Mouse (Mus musculus) neural tube, embryonic 14.5 days (tissue): ENCODE data around the gene Smyd4. TPM values are rescaled to one million over a fixed set of nuclear protein-coding genes. Genes with fewer than 3 reads are reported as not detected.

Experiments
- ATAC-seq: fragments of 200-750 bp; cut with Nextera tagmentation; 2 replicates; pipeline ENCODE4 v1.8.0; 2017; ENCODE audit warnings: low read depth, mild to moderate bottlenecking, moderate TSS enrichment, moderate library complexity
- H3K27ac ChIP-seq: fragments of 300-500 bp; sonication (generic); 2 replicates; pipeline ENCODE4 v1.5.1; 2014; ENCODE audit warnings: low read depth, mild to moderate bottlenecking, control low read depth, low read length, moderate library complexity, mixed read lengths
- H3K27me3 ChIP-seq: fragments of 300-500 bp; sonication (generic); 2 replicates; pipeline ENCODE4 v1.6.1; 2014; ENCODE audit warnings: low read length; ENCODE audit not compliant: control insufficient read depth, insufficient read depth
- H3K36me3 ChIP-seq: fragments of 300-500 bp; sonication (generic); 2 replicates; pipeline ENCODE4 v1.6.1; 2014; ENCODE audit warnings: low read length, mixed read lengths; ENCODE audit not compliant: control insufficient read depth, insufficient read depth
- H3K4me1 ChIP-seq: fragments of 300-500 bp; sonication (generic); 2 replicates; pipeline ENCODE4 v1.6.1; 2014; ENCODE audit warnings: low read length; ENCODE audit not compliant: control insufficient read depth, insufficient read depth
- H3K4me2 ChIP-seq: fragments of 300-500 bp; sonication (generic); 2 replicates; pipeline ENCODE4 v1.6.1; 2014; ENCODE audit warnings: mild to moderate bottlenecking, low read depth, low read length, control low read depth
- H3K4me3 ChIP-seq: fragments of 300-500 bp; sonication (generic); 2 replicates; pipeline ENCODE4 v1.5.1; 2014; ENCODE audit warnings: low read depth, low read length, control low read depth, mixed read lengths
- H3K9ac ChIP-seq: fragments of 300-500 bp; sonication (generic); replicated peaks from 2 replicates; pipeline ENCODE4 v1.6.1; 2014; ENCODE audit warnings: low read depth, mild to moderate bottlenecking, control low read depth, low read length, mixed read lengths
- H3K9me3 ChIP-seq: fragments of 300-500 bp; sonication (generic); 2 replicates; pipeline ENCODE4 v1.6.1; 2016; ENCODE audit warnings: low read length; ENCODE audit not compliant: control insufficient read depth
- WGBS: fragments of 180-500 bp; shearing (Covaris S2); extraction: QIAGEN DNeasy Blood & Tissue Kit; methylation state at CpG from one replicate; pipeline ENCODE4 v1.1.7; 2014; 5-methylcytosine and 5-hydroxymethylcytosine counted together
- polyA plus RNA-seq: library from polyadenylated mRNA; unstranded; fragments of >200 nt; fragmentation: Nextera tagmentation; extraction: Ambion mirVana; gene quantifications from 2 replicates; pipeline ENCODE4 v1.2.1, GENCODE M21; 2014

Smyd4 gene
- polyA plus RNA-seq, 1 experiment from 2014 or later, result 17.7 TPM

GRCm38 (mm10) chr11:75340698-75341345, 7.4 kb upstream of the Smyd4 start:
- ATAC-seq, result no peak
- Histone ChIP-seq H3K4me3 (no peak overlapping the region), H3K27me3 (no peaks in the 10 kb centered on the region), H3K4me1 (no peaks in the 10 kb centered on the region), H3K27ac (no peak overlapping the region; the same call in 1 of the 2 replicates), H3K36me3 (no peaks in the 10 kb centered on the region), H3K9ac (no peak overlapping the region), H3K9me3 (no peaks in the 10 kb centered on the region), H3K4me2 (no peak overlapping the region)
- WGBS, result 58% methylated on average over 12 of the region's 12 CpGs

GRCm38 (mm10) chr11:75343096-75343495, 5.1 kb upstream of the Smyd4 start:
- WGBS, result 94% methylated on average over 2 of the region's 2 CpGs

GRCm38 (mm10) chr11:75344163-75344562, 4.1 kb upstream of the Smyd4 start:
- 80% methylated on average over 2 of the region's 2 CpGs for WGBS
- Histone ChIP-seq H3K27ac (no peak overlapping the region), H3K9me3 (no peaks in the 10 kb centered on the region), H3K4me1 (peaks cover 7% of the 10 kb centered on the region), H3K36me3 (no peaks in the 10 kb centered on the region), H3K4me3 (no peak overlapping the region), H3K9ac (no peak overlapping the region), H3K4me2 (no peak overlapping the region), H3K27me3 (no peaks in the 10 kb centered on the region)
- ATAC-seq, result no peak

More at GRCm38 (mm10) chr11:75343096-75343495, 5.1 kb upstream of the Smyd4 start:
- no peak for ATAC-seq
- no peak overlapping the region for H3K4me3 ChIP-seq
- no peak overlapping the region for H3K27ac ChIP-seq
- no peaks in the 10 kb centered on the region for H3K36me3 ChIP-seq
- H3K27me3 ChIP-seq, result no peaks in the 10 kb centered on the region
- peaks cover 7% of the 10 kb centered on the region for H3K4me1 ChIP-seq
- H3K9ac ChIP-seq, result no peak overlapping the region
- no peaks in the 10 kb centered on the region for H3K9me3 ChIP-seq
- H3K4me2 ChIP-seq, result no peak overlapping the region

DNA sequence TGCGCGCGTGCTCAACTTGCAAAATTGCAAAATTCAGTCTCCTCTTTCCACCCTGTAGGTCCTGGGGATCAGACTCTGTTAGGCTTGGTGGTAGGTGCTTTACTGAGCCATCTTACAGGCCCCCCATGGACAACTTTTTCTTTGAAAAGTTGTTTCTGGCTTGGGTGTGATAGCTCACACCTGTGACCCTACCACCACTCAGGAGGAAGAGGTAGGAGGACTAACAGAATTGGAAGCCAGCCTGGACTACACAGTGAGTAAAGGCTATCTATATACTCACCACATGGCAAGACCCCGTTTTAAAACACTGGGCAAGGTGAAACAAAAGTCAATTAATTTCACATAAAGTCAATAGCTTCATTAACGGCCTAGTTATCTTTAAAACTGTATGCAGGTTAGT, 3.5 kb upstream of the Smyd4 start:
- 93% methylated on average over 5 of the region's 5 CpGs for WGBS
- no peak for ATAC-seq
- H3K27ac ChIP-seq, result no peak overlapping the region
- peaks cover 7% of the 10 kb centered on the region for H3K4me1 ChIP-seq
- no peaks in the 10 kb centered on the region for H3K27me3 ChIP-seq
- no peaks in the 10 kb centered on the region for H3K36me3 ChIP-seq
- H3K4me2 ChIP-seq, result no peak overlapping the region
- H3K9me3 ChIP-seq, result no peaks in the 10 kb centered on the region
- no peak overlapping the region for H3K4me3 ChIP-seq
- H3K9ac ChIP-seq, result no peak overlapping the region

DNA sequence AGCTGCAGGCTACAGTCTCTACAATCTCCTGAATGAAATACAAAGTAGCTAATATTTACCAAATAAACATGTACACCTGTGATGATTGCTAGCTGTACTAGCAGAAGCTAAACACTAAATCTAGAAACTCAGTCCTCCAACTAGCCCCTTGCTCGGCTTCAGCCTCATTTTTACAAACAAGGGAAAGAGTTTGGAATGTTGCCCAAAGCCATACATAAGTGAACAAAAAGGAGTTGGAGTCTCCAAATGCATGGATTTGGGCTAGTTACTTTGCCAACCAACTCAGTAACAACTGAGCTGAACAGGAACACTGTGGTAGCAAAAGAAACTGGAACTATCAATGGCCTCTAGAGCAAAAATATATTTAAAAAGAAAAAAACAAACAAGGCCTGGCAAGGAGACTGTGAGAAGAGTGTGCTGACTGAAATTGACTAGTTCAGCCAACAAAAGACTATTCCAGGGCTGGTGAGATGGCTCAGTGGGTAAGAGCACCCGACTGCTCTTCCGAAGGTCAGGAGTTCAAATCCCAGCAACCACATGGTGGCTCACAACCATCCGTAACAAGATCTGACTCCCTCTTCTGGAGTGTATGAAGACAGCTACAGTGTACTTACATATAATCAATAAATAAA, 1.6 kb upstream of the Smyd4 start:
- H3K4me2 ChIP-seq, result peak overlapping the region; percentile 15; the same call in 1 of the 2 replicates
- H3K4me3 ChIP-seq, result no peak overlapping the region
- ATAC-seq, result no peak
- H3K4me1 ChIP-seq, result peaks cover 7% of the 10 kb centered on the region
- 56% methylated on average over 3 of the region's 4 CpGs for WGBS
- no peak overlapping the region for H3K27ac ChIP-seq
- H3K36me3 ChIP-seq, result no peaks in the 10 kb centered on the region
- no peak overlapping the region for H3K9ac ChIP-seq
- H3K27me3 ChIP-seq, result no peaks in the 10 kb centered on the region
- no peaks in the 10 kb centered on the region for H3K9me3 ChIP-seq

DNA sequence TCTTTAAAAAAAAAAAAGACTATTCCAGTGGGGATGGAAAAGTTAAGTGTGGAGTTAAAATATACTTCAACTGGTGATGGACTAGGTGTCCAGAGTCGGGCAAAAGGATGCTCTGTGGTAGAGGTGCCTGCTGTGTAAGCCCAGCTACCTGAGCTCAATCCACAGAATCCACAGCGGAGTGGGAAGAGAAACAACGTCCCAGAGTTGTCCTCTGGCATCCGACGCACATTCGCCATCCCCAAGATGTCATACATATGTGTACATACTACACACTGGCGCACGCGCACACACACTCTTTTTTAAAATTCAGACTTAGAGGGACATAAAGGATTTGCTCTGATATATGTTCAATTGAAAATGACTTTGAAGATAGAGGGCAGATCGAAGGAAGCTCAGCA, 1.0 kb upstream of the Smyd4 start:
- H3K9me3 ChIP-seq, result no peaks in the 10 kb centered on the region
- H3K4me2 ChIP-seq, result peak overlapping the region; percentile 78
- no peak overlapping the region for H3K9ac ChIP-seq
- H3K27ac ChIP-seq, result no peak overlapping the region
- H3K4me1 ChIP-seq, result peaks cover 7% of the 10 kb centered on the region
- ATAC-seq, result no peak
- no peaks in the 10 kb centered on the region for H3K36me3 ChIP-seq
- H3K4me3 ChIP-seq, result peak overlapping the region; percentile 74
- no peaks in the 10 kb centered on the region for H3K27me3 ChIP-seq
- 51% methylated on average over 10 of the region's 10 CpGs for WGBS

DNA sequence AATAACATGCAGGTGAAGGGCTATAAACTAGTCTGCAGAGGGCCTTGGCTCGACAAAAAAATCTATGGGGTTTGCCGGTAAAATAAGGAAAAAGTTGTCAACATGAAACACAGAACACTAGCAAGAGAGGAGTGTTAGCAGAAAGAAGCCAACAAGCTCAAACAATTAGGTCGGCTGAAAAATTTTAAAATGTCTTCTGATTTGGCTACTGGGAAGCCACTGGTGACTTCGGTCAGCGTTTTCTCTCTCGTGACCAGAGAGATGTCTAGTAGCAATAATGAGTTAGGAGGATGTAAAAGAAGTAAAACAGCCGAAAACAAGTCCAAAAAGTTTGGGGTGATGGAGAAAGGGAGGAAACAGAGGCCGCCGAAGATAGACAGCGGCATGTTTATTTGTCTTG, 637 bp upstream of the Smyd4 start:
- H3K36me3 ChIP-seq, result no peaks in the 10 kb centered on the region
- 0 out of 2 replicates have a peak overlapping the region, but pooled peaks have one; percentile 40 for H3K27ac ChIP-seq
- ATAC-seq, result no peak
- H3K4me1 ChIP-seq, result peaks cover 7% of the 10 kb centered on the region
- H3K9me3 ChIP-seq, result no peaks in the 10 kb centered on the region
- peak overlapping the region; percentile 78 for H3K4me2 ChIP-seq
- peak overlapping the region; percentile 74 for H3K4me3 ChIP-seq
- 1% methylated on average over 10 of the region's 10 CpGs for whole genome bisulfite sequencing
- H3K9ac ChIP-seq, result peak overlapping the region; percentile 75
- no peaks in the 10 kb centered on the region for H3K27me3 ChIP-seq

DNA sequence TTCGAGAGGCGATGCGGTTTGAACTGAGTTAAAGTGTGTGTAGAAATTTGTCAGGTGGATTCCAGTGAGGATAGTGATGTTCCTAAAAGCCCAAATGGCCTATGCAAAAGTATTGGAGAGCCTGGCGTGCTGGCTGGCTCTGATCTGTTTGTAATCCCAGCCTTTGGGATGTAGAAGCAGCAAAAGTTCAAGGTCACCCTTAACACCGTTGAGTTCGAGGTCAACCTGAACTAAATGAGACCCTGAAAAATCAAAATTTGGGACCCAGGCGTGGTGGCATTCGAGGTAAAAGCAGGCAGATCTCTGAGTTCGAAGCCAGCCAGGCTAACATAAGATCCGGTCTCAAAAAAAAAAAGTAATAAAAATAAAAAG, 643 bp downstream of the Smyd4 start:
- Histone ChIP-seq H3K9ac (peak overlapping the region; percentile 75), H3K36me3 (no peaks in the 10 kb centered on the region), H3K9me3 (no peaks in the 10 kb centered on the region), H3K4me3 (peak overlapping the region; percentile 74), H3K27ac (no peak overlapping the region), H3K4me1 (peaks cover 7% of the 10 kb centered on the region), H3K4me2 (peak overlapping the region; percentile 78), H3K27me3 (no peaks in the 10 kb centered on the region)
- WGBS, result 48% methylated on average over 10 of the region's 10 CpGs
- no peak for ATAC-seq

DNA sequence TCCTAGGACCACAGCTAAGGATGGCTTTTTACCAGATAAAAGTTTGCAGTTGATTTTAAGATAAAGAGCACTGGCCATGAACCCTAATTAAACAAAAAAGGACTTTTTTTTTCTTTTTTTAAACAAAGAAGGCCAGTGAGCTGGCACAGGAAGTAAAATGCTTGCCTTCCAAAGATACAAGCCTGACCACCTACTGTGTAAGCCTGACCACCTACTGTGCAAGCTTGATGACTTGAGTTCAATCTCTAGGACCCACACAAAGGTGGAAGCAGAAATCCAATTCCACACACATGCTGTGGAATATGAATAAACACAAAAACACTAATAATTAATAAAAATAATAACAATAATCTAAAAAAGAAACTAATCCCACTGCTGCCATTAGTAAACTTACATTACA, 3.0 kb downstream of the Smyd4 start:
- H3K9me3 ChIP-seq, result no peaks in the 10 kb centered on the region

More for the DNA sequence above, 3.0 kb downstream of the Smyd4 start:
- Histone ChIP-seq H3K4me3 (no peak overlapping the region), H3K9ac (no peak overlapping the region), H3K36me3 (no peaks in the 10 kb centered on the region), H3K4me2 (no peak overlapping the region), H3K27ac (no peak overlapping the region), H3K27me3 (no peaks in the 10 kb centered on the region), H3K4me1 (peaks cover 7% of the 10 kb centered on the region)
- ATAC-seq, result no peak
